Mouse (Mus musculus) heart, postnatal 36 days (tissue): ENCODE data around the gene Oprd1. TPM values are rescaled to one million over a fixed set of nuclear protein-coding genes. Genes with fewer than 3 reads are reported as not detected.

ENCODE experiments used
- DNase-seq, 2 experiments: peaks; one replicate each; pipeline ENCODE4 v3.0.0; 2021 to 2022
- intact Hi-C: fragments of 180-260 bp; cut with DNase I; formaldehyde crosslinking; loops from one replicate; pipeline ENCODE4 v1.15.1; 2025
- total RNA-seq, 2 experiments: library from RNA; stranded (reverse); gene quantifications; 2 replicates each; pipeline ENCODE4 v1.2.3; 2021

Gene Oprd1
- total RNA-seq, 2 experiments from 2014 or later = 0.27 to 0.44 TPM

DNA sequence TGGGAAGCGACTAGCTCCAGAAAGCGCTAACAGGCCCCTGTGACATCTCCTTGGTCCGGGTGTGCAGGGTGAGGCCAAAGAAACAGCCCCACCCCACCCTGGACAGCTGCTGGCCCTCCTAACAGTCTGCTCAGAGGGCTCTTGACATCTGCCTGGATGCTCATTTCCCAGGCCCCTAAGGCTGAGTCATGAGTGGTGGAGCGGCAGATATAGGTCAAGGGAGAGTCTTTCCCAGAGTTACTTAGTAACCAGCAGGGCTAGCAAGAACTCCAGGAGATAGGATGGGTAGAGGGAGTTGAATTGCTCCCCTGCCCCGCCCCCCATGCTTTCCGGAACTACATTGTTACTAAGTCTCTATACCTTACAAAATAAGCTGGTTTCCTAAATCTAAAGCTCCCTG lies 51.1 kb downstream of the Oprd1 start:
- DNase-seq = no peak
- intact Hi-C loops = loop anchor here (5.0 kb wide), 1 partner anchor 254 kb away; no protein-coding TSS in a partner anchor

DNA sequence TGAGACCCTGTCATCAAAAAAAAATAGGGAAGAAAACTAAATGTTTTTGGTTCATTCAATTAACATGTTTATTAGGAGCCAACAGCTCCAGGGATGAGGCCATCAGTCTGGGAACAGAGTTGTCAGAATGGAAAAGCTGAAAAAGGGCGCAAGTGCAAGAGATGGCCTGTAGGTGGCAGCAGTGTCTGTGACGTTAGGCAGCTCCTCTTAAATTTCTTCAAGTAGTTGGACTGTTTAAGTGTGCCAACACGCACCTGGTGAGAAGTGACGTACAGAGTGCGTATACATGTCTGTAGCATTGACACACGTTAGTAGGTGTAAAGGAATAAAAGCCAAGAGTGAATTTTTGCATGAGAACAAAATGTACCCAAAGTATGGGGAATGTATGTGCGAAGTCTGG lies 55.4 kb downstream of the Oprd1 start:
- intact Hi-C loops = loop anchor here (1.0 to 10.0 kb wide), 3 partner anchors 89 to 323 kb away; partner anchors contain the start of gene Gmeb1
- peak; percentile 47 to 61 for DNase-seq

DNA sequence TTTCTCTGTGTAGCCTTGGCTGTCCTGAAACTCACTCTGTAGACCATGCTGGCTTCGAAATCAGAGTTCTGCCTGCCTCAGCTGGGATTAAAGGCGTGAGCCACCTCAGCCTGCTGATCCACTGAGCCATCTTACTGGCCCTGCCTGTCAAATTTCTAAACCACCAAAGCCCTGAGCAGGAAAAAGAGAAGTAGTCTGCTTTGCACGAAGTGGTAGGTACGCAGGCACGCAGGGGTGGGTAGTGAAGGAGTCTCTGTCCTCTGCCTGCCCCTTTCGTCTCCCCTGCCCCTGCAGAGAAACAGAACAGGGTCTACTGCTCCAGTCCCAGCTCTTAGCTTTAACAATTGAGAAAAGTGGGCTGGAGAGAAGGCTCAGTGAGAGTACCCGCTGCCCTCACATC lies 59.2 kb downstream of the Oprd1 start:
- intact Hi-C loops = loop anchor here (5.0 to 10.0 kb wide), 2 partner anchors 180 to 327 kb away; partner anchors contain the start of gene Gmeb1

DNA sequence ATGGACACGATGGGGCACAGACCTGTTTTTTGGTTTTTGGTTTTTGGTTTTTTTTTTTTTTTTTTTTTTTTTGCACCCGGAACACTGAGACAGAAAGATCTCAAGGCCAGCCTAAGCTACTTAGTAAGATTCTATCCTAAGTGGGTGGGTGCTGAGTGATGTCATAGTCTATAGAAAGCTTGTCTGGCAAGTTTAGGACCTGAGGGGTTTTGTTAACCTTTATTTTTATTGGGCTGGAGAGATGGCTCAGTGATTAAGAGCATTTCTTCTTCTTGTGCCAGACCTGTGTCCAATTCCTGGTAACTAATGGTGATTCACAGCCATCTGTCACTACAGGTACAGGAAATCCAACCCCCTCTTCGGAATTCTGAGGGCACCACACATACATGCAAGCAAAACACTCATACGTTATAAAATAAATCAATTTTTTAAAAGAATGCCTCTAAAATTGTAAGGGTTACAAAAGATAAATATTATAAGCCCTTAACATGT lies 63.7 kb downstream of the Oprd1 start:
- no peak for DNase-seq
- intact Hi-C loops = loop anchor here (10.0 kb wide), 1 partner anchor 184 kb away; the partner anchor contains the start of gene Gmeb1

More for the DNA sequence above, 59.2 kb downstream of the Oprd1 start:
- no peak for DNase-seq

DNA sequence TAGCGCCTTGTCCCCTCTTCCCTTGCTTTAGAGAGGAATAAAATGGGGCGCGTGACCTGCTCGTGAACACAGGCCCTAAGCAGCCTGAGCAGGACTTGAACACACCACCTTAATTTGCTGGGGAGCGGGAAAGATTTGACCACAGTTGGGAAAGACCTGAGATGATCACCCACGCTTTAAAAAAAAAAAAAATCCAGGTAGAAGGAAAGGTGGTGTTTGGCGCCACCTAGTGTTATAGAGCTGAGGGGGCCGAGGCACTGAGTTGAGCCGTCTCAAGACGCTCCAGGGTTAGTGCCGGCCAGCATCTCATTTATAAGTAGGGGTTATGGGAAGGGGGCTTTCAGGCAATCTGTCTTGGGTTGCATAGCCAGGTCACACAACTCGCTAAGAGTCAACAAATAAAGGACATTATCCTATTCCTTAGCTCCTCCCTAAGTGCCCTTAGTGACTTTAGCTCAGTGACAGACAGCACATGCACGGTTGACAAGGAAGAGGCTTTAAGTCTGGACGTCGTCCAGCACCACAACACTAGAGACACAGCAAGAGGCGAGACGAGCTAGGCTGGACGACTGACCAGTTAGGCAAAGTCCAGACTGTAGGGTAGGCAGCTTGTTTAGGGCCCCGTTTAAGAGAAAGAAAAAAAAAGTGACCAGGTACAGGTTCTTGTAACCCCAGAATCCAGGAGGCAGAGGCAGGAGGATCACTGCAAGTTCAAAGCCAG lies 64.6 kb downstream of the Oprd1 start:
- DNase-seq = peak; percentile 78 to 79
- intact Hi-C loops = loop anchor here (1.0 to 10.0 kb wide), 5 partner anchors 47 to 219 kb away; partner anchors contain the start of gene Gmeb1

DNA sequence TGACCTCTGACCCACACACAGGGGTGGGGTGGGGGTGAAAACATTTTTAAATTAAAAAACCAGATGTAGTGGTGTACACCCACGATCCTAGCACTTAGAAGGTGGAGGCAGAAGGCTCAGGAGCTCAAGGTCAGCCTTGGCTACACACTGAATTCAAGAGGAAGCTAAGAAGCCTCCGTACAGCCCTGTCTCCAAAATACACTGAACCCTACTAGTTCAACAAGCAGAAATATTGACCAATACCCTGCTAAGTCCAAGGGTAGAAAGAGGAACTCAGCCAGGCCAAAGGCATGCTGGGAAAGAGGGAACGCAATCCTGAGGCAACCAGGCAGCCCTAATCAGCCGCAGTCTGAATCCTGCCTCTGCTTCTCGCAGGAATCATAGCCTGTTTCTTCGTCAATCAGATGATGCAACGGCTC lies 66.0 kb downstream of the Oprd1 start:
- peak in 1 of 2 experiments; percentile 27 for DNase-seq
- intact Hi-C loops = loop anchor here (2.0 kb wide), 2 partner anchors 46 to 162 kb away; no protein-coding TSS in a partner anchor

DNA sequence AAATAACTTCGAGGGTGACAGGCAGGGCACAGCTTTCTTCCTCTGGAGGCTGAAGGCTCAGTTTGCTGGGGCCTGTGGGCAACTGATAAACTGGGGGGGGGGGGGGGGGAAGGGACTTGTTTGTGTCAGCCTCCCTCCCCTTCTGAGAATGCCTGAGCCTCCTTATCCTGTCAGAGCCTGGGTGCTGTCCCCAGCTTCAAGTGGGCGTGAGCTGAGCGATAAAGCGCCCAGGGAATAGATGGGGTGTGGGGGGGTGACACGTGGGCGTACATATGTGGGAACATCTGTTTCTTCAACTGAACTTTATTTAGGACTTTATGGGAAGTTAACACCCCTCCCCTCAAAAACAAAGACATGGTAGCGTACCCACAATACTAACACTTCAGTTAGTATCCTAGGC lies 66.8 kb downstream of the Oprd1 start:
- intact Hi-C loops = no loop called here
- no peak for DNase-seq

DNA sequence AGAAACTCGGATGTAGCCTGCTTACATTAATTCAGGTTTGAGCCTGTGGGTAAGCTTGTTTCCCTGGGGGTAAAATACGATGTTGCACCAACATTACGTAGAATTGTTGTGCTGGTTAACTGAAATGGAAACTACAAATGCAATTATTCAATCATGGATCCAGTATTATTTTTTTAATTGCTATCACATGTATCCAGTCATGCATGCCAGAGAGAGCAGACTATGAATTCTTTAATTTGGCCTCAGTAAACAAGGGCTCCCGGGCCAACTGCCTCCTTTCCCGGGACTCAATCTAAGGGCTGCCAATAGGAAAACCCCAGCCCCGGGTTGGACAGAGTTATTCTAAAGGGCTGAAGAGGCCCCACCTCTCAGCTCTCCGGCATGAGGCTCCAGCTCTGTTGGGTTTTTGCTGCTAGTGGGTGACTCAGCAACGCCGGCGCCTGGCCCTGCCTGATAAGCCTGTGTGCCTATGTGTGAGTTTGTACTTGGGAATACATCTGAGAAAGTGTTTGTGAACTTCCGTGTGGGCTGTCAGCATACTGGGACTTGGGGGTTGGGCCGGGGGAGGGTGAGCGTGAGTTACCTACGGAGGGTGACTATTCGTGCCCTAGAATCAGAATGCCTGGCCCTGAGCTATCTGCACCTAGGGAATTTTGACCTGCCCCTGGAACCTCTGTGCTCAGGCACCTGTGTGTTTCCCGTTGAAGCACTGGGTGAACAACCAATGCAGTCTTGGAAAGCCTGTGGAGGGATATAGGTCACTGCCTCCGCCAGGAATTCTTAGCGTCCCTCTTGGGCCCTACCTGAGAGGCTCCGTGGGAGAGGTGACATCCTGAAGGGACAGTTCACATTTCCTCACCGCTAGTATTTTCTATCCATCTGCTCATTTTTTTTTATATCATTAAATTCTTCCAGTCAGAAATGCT lies 67.5 kb downstream of the Oprd1 start:
- intact Hi-C loops = no loop called here
- DNase-seq = peak; percentile 53 to 65

DNA sequence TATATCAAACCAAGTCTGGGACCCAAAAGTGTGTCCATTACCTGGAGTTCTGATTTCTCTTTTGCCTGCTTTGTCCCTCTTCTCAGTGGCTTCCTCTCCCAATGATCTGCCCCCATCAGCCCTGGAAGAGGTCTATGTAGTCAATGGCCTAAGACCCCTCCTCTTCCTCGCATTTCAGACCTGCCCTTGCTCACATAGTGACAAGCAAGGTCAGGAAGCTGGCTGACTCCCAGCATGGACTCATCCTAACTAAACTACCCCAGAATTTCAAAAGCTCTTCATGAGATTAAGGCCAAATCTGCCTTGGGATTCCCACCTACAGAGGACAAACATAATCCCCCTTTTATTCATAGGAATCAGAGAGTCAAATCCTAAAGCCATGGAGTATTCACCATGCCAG lies 68.5 kb downstream of the Oprd1 start:
- peak in 1 of 2 experiments; percentile 27 for DNase-seq
- intact Hi-C loops = no loop called here

DNA sequence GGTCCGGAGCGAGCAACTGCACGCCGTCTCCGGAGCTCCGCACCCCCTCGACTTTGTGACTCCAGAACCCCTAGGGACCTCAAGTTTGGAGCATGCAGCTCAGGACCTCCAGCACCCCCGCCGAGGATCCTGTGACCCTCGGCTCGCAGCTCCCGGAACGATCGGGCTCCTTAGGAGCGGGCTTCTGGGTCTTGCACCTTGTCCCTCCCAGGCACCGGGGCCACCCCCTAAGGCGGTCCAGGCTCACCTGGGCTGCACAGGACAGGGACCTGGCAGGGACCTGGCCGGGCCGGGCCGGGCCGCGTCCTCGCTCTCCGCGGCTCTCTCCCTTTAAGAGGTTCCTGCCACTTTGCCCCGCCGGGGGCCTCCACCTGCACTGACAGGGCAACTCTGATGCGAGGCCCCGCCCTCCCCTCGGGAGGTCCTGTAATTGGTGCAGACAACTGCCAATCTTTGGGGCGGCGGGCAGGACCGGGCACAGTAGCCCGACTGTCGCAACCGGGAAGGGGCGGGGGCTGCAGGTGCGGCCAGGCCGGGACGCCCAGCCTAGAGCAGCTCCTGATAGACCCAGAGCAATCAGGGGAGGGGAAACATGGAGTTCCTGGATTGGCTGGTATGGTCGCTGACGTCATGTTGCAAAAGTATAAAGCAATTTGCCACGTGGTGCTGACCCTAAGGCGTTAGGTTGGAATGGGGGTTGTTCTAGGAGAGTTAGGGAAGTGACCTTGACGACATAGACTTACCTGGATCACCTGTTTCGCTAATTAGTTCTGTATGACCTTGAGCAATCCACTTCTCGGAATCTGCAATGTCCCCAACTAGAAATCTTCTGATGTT lies 69.1 kb downstream of the Oprd1 start, which contains the start of gene Epb41:
TSS of gene Epb41 (minus strand) at position 389 of the 837 bp plus-strand sequence.
- intact Hi-C loops = loop anchor here (1.0 kb wide), 1 partner anchor 26 kb away; no protein-coding TSS in a partner anchor
- DNase-seq = peak; percentile 99 to 100

DNA sequence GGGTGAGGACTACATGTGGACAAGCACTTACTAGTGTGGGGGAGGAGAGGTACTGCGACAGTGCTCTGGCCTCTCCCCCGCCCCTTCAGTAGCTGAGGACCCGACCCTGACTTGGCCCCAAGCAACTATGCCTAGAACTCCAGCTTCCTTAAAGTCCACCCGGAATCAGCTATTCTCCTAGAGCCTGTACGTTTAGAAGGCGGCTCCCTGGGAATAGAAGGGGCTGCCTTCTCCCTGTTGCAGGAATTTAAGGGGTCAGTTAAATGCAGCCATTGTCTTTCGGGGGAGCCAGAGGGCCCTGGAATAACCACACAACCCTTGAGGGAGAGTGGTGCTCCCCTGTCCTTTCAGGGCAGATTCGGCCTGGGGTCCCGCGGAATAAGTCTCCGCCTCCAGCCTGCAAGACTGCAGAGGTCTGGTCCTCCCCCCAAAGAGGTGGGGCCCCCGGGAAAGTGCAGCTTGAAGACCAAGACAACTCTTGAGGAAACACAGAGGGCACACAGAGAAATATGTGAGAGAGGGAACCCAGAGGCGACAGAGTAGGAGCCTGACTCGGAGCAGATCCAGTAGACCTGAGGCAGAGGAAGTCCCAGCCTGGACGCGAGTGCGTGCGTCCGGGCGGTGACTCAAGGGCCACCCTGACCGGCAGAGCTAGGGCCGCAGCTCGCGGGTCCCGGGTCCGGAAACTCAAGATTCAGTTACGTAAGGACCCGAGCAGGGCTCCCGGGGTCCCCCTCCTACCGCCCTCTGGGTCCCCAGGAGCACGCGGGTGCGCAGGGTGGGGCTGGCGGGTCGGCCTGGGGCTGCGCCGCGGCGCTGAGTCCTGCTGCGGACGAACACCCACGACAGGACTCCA lies 70.0 kb downstream of the Oprd1 start, which contains the start of gene Gm10300:
TSS of gene Gm10300 (plus strand) at position 621 of the 856 bp plus-strand sequence.
- peak; percentile 62 to 75 for DNase-seq
- intact Hi-C loops = loop anchor here (1.0 kb wide), 1 partner anchor 25 kb away; no protein-coding TSS in a partner anchor

DNA sequence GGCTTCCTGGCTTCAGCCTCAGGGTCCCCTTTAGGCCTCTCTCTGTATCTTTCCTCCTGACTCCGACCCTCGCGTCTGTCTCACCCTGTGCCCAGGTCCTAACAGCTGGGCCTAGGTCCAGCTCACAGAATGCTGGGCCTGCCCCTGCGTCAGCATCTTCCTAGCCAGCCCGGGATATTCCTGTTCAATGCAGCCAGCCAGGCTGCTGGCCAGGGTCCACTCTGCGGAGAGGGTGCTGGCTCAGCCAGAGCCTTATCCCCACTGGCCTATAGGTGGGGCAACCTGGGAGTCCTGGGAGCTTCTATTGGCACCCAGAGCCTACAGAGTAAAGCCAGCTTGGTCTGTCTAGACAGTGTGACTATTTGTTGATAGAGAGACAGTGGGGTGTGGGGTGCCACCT lies 71.3 kb downstream of the Oprd1 start:
- DNase-seq = peak; percentile 46 to 58
- intact Hi-C loops = no loop called here

DNA sequence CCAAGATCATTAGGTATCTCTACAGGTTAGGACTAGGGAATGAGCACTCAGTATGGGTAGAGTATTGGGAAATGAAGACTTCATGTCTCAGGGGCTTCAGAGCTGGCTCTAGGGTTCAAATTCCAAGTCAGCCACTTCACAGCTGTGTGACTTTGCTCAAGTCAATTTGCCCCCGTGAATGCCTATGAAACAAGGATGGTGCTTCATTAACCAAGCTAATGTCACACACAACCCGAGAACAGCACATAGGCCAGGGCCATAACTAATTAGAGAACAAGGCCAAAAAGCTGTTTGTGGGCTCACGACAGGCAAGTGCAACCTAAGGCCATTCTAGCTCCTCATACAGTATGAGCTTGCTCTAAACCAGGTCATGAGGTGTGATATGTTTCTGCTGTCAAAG lies 72.1 kb downstream of the Oprd1 start:
- DNase-seq = no peak
- intact Hi-C loops = no loop called here

DNA sequence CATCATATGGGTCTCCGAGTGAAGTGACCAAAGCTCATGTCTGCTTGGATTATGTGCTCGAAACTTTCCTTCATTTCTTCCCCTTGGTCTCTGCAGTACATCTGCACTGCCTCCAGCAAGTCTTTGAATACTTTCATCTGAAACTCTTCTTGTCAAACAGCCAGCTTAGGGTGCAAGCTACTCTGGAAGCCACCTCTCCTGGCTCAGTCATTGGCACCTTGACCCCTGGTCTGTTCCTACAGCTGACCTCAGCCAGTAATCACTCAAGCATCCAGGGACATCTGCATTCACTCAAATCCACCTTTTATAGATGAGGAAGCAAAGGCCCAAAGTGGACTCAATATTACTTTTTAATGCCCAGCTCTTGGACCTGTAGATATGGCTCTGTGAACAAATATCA lies 72.6 kb downstream of the Oprd1 start:
- intact Hi-C loops = no loop called here
- no peak for DNase-seq

DNA sequence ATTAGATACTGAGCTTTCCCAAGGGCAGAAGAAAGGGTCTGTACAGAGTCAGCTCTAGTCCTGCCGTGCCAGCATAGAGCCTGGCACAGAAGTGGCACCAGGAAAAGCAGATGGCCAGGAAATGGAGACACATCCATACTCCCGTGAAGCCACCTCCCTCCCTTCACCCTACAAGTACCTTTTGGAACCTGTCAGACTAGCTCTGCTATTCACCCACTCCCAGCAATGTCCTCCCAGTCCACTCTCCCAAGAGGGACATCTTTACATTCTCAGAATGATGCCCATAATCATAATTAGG lies 76.4 kb downstream of the Oprd1 start:
- intact Hi-C loops = no loop called here

DNA sequence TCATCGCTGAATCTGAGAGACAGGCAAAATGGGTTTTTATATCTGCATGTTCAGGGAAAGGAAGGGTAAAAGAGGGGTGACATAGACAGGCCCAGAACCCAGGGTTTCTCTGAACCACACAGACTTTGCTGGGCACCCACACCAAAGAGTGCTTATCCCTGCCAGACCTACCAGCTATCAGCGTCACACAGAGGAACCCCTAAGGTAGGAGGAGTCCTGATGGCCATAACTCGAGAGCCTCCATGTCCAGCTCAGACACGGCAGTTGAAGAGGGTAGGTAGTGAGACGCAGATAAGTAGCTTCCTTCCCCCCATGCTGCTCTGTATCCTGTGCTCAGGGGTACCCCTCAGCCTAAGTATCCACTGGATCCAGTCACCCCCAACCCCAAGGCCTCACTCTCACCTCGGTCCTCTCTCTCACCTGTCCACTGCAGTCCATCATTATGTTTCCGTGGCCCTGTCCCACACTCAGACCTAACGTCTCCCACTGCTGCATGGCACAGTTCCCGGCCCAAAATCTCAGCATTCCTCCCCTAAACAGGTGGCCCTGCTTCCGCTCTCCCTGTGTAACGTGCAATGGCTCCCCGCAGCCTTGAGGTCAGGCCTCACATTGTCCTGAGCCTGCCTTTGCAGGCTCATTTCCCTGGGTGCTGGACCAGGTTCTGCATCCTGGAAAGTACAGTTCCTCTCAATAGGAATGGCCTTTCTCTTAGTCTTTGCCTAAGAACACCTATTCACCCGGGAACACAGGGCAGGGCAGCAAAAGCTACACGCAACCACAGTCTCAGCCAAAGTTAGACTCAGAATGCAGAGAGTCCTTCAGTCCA lies 77.0 kb downstream of the Oprd1 start:
- intact Hi-C loops = no loop called here
- DNase-seq = no peak

More for the DNA sequence above, 76.4 kb downstream of the Oprd1 start:
- no peak for DNase-seq

DNA sequence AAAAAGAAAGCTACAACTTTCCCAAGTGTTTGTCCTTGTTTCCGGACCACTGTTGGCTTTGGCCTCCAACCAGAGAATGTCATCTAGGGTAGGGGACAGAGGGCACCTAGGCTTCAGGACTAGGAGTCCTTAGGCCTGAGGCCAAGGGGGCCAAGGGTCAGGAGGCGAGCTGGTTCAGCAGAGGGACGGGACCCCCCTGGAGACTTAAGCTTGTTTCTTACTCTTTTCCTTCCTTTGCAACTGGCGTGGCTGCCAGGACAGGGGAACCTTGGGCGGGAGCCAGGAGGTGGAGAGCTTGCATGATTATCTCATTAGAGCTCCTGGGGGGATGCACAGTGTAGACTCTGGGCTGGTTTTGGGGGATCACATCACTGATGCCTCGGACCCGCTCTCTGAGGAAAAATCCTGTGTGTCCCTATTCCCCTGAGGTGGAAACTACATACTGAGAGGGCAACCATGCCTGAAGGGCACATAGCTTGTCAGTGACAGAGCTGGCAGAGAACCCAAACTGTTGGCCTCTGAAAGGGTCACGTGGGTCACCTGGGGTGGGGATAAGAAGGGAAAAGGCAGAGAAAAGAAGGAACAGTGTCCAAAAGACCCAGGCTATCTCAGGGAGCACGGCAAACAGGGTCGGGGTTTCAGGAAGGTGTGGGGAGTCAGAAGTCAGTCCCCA lies 78.0 kb downstream of the Oprd1 start:
- intact Hi-C loops = no loop called here
- peak; percentile 80 to 85 for DNase-seq
